Mouse (Mus musculus) 3T3-L1 (cell line): ENCODE results near the gene Kcnj14.

Experiments used
- DNase-seq: peaks from one replicate; pipeline ENCODE4 v3.0.0-alpha.2; 2015; ENCODE audit warnings: low read depth, low spot score

The Kcnj14 gene

GRCm38 (mm10) chr7:45766764-45767163 is 57.8 kb downstream of the Kcnj14 start:
- no peak for DNase-seq
